Mouse (Mus musculus) lung, embryonic 15.5 days (tissue): Measurements from ENCODE around the gene Scaf4. TPM values are rescaled to one million over a fixed set of nuclear protein-coding genes. Genes with fewer than 3 reads are reported as not detected.

ENCODE experiments used
- ATAC-seq: fragments of 200-750 bp; cut with Nextera tagmentation; 2 replicates; pipeline ENCODE4 v1.8.0; 2017; ENCODE audit warnings: moderate number of reproducible peaks, borderline replicate concordance; ENCODE audit not compliant: low FRiP score, low TSS enrichment; ENCODE audit errors: extremely low read depth
- H3K27ac ChIP-seq: fragments of 300-500 bp; sonication (generic); 2 replicates; pipeline ENCODE4 v1.5.1; 2015; ENCODE audit warnings: moderate library complexity, mild to moderate bottlenecking, inconsistent platforms
- H3K27me3 ChIP-seq: fragments of 300-500 bp; sonication (generic); 2 replicates; pipeline ENCODE4 v1.6.1; 2015; ENCODE audit warnings: inconsistent platforms
- H3K36me3 ChIP-seq: fragments of 300-500 bp; sonication (generic); 2 replicates; pipeline ENCODE4 v1.6.1; 2015; ENCODE audit warnings: inconsistent platforms
- H3K4me1 ChIP-seq: fragments of 300-500 bp; sonication (generic); 2 replicates; pipeline ENCODE4 v1.6.1; 2015; ENCODE audit warnings: inconsistent platforms
- H3K4me2 ChIP-seq: fragments of 300-500 bp; sonication (generic); 2 replicates; pipeline ENCODE4 v1.6.1; 2015; ENCODE audit warnings: inconsistent platforms, mild to moderate bottlenecking, moderate library complexity
- H3K4me3 ChIP-seq: fragments of 300-500 bp; sonication (generic); 2 replicates; pipeline ENCODE4 v1.5.1; 2015; ENCODE audit warnings: mild to moderate bottlenecking, inconsistent platforms
- H3K9ac ChIP-seq: fragments of 300-500 bp; sonication (generic); 2 replicates; pipeline ENCODE4 v1.6.1; 2015; ENCODE audit warnings: inconsistent platforms
- H3K9me3 ChIP-seq: fragments of 300-500 bp; sonication (generic); 2 replicates; pipeline ENCODE4 v1.6.1; 2016; ENCODE audit warnings: inconsistent platforms
- WGBS: fragments of 180-500 bp; shearing (Covaris S2); methylation state at CpG from one replicate; pipeline ENCODE4 v1.1.7; 2015; 5-methylcytosine and 5-hydroxymethylcytosine counted together
- polyA plus RNA-seq: library from polyadenylated mRNA; unstranded; fragments of >200 nt; fragmentation: Nextera tagmentation; extraction: Ambion mirVana; gene quantifications from 2 replicates; pipeline ENCODE4 v1.2.1, GENCODE M21; 2015

The Scaf4 gene
- polyA plus RNA-seq, 1 experiment from 2014 or later, result 25.7 TPM

GRCm38 (mm10) chr16:90283266-90283904, 918 bp downstream of the Scaf4 start:
- peak overlapping the region; percentile 99 for H3K4me3 ChIP-seq
- no peaks in the 10 kb centered on the region for H3K27me3 ChIP-seq
- H3K27ac ChIP-seq, result peak overlapping the region; percentile 93
- ATAC-seq, result peak; percentile 29
- H3K36me3 ChIP-seq, result no peaks in the 10 kb centered on the region
- peaks cover 52% of the 10 kb centered on the region for H3K4me1 ChIP-seq
- peak overlapping the region; percentile 98 for H3K9ac ChIP-seq
- peak overlapping the region; percentile 70 for H3K4me2 ChIP-seq
- WGBS, result under 1% methylated on average over 53 of the region's 53 CpGs
- H3K9me3 ChIP-seq, result no peaks in the 10 kb centered on the region

DNA sequence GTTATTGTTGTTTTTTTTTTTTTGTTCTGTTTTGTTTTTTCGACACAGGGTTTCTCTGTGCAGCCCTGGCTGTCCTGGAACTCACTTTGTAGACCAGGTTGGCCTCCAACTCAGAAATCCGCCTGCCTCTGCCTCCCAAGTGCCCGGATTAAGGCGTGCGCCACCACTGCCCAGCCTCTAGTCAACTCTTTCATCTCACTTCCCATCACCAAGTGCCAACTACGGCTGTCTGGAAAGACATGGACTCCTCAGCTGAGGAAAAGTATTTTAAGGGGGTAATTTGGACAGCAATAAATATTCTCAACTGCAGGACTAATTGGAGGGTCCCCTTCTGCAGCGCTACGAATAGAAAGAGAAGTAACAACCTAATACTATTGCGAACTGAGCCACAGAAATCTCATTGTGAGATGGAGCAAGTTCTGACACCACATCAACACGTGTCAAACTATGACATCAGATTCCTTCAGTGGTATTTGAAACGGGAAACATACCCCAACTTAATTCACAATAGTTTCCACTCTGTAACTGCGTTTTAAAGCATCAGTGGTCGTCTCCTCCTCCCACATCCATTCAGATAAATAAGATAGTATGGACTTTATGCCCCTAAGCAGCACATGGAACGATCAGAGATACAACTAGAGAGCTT, 1.6 kb downstream of the Scaf4 start:
- Histone ChIP-seq H3K4me1 (peaks cover 55% of the 10 kb centered on the region), H3K4me3 (peak overlapping the region; percentile 99), H3K27ac (no peak overlapping the region), H3K36me3 (no peaks in the 10 kb centered on the region), H3K9ac (peak overlapping the region; percentile 98), H3K27me3 (no peaks in the 10 kb centered on the region), H3K9me3 (no peaks in the 10 kb centered on the region), H3K4me2 (peak overlapping the region; percentile 70)
- WGBS, result 32% methylated on average over 14 of the region's 14 CpGs
- ATAC-seq, result no peak

- no peak overlapping the region for H3K4me3 ChIP-seq
- H3K4me1 ChIP-seq, result peaks cover 61% of the 10 kb centered on the region
- no peak overlapping the region for H3K27ac ChIP-seq
- no peaks in the 10 kb centered on the region for H3K36me3 ChIP-seq
- peak overlapping the region; percentile 70; the same call in 1 of the 2 replicates for H3K4me2 ChIP-seq
- no peak for ATAC-seq
- H3K27me3 ChIP-seq, result no peaks in the 10 kb centered on the region
- H3K9ac ChIP-seq, result no peak overlapping the region
- no peaks in the 10 kb centered on the region for H3K9me3 ChIP-seq
- 84% methylated on average over 9 of the region's 9 CpGs for WGBS
These were observed 2.9 kb downstream of the Scaf4 start for GRCm38 (mm10) chr16:90281406-90281805.

DNA sequence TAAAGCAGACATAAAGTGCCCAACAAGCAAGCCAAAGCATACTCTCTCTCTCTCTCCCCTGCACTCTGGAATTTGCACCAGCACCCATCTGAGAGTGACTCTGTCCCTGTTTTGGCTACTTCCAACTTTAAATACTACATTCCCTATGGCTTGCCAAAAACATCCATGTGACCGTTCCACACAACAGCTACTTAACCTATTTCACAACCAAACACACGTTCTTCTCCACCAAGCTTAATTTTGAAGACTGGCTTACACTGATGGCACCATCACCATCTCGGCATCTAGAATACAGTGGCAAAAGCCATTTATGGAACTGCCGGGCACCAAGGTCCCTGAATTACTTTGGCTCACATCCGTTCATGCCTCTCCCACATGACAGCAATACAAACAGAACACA, 3.3 kb downstream of the Scaf4 start:
- no peak for ATAC-seq
- Histone ChIP-seq H3K36me3 (no peaks in the 10 kb centered on the region), H3K9me3 (no peaks in the 10 kb centered on the region), H3K9ac (no peak overlapping the region), H3K4me3 (no peak overlapping the region), H3K4me2 (peak overlapping the region; percentile 16; the same call in 1 of the 2 replicates), H3K4me1 (peaks cover 61% of the 10 kb centered on the region), H3K27ac (0 out of 2 replicates have a peak overlapping the region, but pooled peaks have one; percentile 19), H3K27me3 (no peaks in the 10 kb centered on the region)
- 45% methylated on average over 5 of the region's 5 CpGs for WGBS

DNA sequence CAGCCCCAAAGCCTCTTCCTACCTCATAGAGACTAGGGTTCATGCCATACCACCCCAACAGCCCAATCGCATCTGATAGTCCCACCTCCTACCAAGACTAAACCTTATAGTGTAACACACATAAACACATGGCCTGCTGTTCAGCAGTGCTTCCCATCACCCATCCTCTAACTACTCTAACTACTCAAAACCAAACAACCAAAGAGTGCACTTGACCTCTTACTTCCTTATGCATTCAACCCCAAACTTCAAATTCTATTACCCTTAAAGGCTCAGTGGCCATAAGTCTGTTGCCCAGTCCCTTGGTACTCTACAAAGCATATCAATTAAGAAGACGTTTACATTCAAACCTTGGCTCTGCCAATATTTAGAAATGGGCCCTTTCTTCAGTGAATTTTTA, 3.8 kb downstream of the Scaf4 start:
- WGBS, result 52% methylated on average over 2 of the region's 2 CpGs
- Histone ChIP-seq H3K36me3 (no peaks in the 10 kb centered on the region), H3K4me2 (peak overlapping the region; percentile 16; the same call in 1 of the 2 replicates), H3K9ac (no peak overlapping the region), H3K27me3 (no peaks in the 10 kb centered on the region), H3K4me3 (no peak overlapping the region), H3K4me1 (peaks cover 60% of the 10 kb centered on the region), H3K27ac (0 out of 2 replicates have a peak overlapping the region, but pooled peaks have one; percentile 19), H3K9me3 (no peaks in the 10 kb centered on the region)
- no peak for ATAC-seq

GRCm38 (mm10) chr16:90279058-90279457, 5.2 kb downstream of the Scaf4 start:
- H3K4me1 ChIP-seq, result peaks cover 54% of the 10 kb centered on the region
- no peaks in the 10 kb centered on the region for H3K36me3 ChIP-seq
- H3K27ac ChIP-seq, result no peak overlapping the region
- H3K9ac ChIP-seq, result no peak overlapping the region
- H3K4me2 ChIP-seq, result no peak overlapping the region
- H3K9me3 ChIP-seq, result no peaks in the 10 kb centered on the region
- H3K4me3 ChIP-seq, result no peak overlapping the region
- no peak for ATAC-seq
- WGBS, result 20% methylated on average over 6 of the region's 6 CpGs
- no peaks in the 10 kb centered on the region for H3K27me3 ChIP-seq

DNA sequence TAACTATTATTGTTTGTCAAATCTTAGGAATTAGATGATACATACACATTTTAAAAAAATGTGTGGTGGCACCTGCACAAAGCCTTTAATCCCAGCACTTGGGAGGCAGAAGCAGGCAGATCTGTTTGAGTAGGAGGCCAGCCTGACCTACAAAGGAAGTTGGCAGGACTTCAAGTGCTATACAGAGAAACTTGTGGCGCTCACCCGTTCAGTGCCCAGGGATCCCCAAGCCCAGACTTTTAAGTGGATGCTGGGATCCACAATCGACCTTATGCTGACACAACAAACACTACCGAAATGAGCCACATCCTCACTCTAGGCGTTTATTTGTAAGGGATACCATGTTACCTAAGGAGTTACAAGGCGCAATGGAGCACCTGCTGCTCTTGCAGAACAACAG, 8.8 kb downstream of the Scaf4 start:
- Histone ChIP-seq H3K4me2 (no peak overlapping the region), H3K9me3 (no peaks in the 10 kb centered on the region), H3K36me3 (no peaks in the 10 kb centered on the region), H3K9ac (no peak overlapping the region), H3K27ac (no peak overlapping the region), H3K27me3 (no peaks in the 10 kb centered on the region), H3K4me1 (peaks cover 27% of the 10 kb centered on the region), H3K4me3 (no peak overlapping the region)
- ATAC-seq, result no peak
- 69% methylated on average over 6 of the region's 6 CpGs for WGBS

DNA sequence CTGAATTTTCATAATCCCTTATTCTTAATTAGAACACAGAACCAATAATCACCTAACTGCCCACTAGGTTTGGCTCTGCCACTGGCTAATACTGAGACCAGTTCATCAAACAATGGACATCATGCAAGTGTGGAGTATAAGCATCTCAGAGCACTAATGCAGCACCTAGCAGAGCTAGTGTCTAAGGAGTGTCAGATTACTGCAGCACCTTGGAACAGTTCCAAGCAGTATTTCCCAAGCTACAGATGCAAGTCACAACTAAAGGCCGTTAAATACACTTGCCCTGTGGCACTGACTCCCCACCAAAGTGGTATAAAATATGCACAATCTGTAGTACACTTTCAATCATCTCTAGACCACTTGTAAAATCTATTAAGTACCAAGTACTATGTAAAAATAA, 17.7 kb downstream of the Scaf4 start:
- WGBS, result 3% methylated on average over 1 of the region's 1 CpGs

DNA sequence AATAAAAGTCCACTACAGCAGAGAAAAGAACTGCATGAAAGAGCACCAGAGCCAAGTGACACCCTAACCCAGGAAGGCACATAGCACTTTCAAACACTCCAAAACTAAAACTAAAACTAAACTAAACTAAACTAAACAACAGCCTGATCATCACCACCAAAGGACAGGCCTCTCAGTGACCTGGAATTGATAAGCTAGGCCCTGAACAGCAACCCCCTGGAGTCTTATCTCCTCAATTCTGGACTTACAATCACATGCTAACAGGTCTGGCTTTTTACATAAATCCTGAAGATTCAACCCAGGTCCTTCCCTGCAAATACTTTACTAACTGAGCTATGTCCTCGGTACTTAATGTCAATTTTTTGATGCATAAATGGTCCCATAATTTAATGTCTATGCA, 19.2 kb downstream of the Scaf4 start:
- H3K9ac ChIP-seq, result no peak overlapping the region
- H3K27me3 ChIP-seq, result no peaks in the 10 kb centered on the region
- H3K36me3 ChIP-seq, result peaks cover 20% of the 10 kb centered on the region; the same call in 1 of the 2 replicates
- peaks cover 22% of the 10 kb centered on the region for H3K4me1 ChIP-seq
- no peak overlapping the region for H3K4me2 ChIP-seq
- ATAC-seq, result no peak
- 76% methylated on average over 1 of the region's 1 CpGs for WGBS
- H3K4me3 ChIP-seq, result no peak overlapping the region
- no peak overlapping the region for H3K27ac ChIP-seq
- no peaks in the 10 kb centered on the region for H3K9me3 ChIP-seq

More for the DNA sequence above, 17.7 kb downstream of the Scaf4 start:
- Histone ChIP-seq H3K4me2 (no peak overlapping the region), H3K27ac (no peak overlapping the region), H3K9me3 (no peaks in the 10 kb centered on the region), H3K4me1 (peaks cover 19% of the 10 kb centered on the region), H3K36me3 (peaks cover 6% of the 10 kb centered on the region; the same call in 1 of the 2 replicates), H3K27me3 (no peaks in the 10 kb centered on the region), H3K9ac (no peak overlapping the region), H3K4me3 (no peak overlapping the region)
- no peak for ATAC-seq

DNA sequence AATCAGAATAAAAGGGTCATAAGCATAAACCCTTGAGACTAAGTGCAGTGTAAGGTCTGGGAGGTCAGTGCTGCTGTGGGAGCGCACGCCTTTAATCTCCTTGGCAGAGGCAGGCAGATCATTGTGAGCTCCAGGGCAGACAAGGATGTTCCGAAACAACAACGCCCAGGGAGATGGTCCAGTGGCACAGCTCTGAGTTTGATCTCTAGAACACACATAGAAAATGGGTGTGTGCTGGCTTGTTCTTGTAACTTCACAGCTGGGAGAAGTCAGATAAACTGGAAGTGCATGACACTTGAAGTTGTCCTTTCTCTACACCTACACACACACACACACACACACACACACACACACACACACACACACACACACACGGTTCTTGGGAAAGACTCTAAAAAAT, 20.3 kb downstream of the Scaf4 start:
- Histone ChIP-seq H3K9me3 (no peaks in the 10 kb centered on the region), H3K4me2 (no peak overlapping the region), H3K36me3 (peaks cover 28% of the 10 kb centered on the region), H3K27me3 (no peaks in the 10 kb centered on the region), H3K4me1 (peaks cover 23% of the 10 kb centered on the region), H3K4me3 (no peak overlapping the region), H3K9ac (no peak overlapping the region), H3K27ac (no peak overlapping the region)
- no peak for ATAC-seq
- 73% methylated on average over 5 of the region's 5 CpGs for WGBS

- Histone ChIP-seq H3K4me1 (peaks cover 11% of the 10 kb centered on the region), H3K4me2 (no peak overlapping the region), H3K9ac (no peak overlapping the region), H3K27me3 (no peaks in the 10 kb centered on the region), H3K9me3 (no peaks in the 10 kb centered on the region), H3K36me3 (peaks cover 41% of the 10 kb centered on the region), H3K4me3 (no peak overlapping the region), H3K27ac (no peak overlapping the region)
- WGBS, result 94% methylated on average over 2 of the region's 2 CpGs
- ATAC-seq, result no peak
These were observed 22.5 kb downstream of the Scaf4 start for GRCm38 (mm10) chr16:90261791-90262190.

- ATAC-seq, result no peak
- Histone ChIP-seq H3K36me3 (peaks cover 51% of the 10 kb centered on the region), H3K4me2 (no peak overlapping the region), H3K9ac (no peak overlapping the region), H3K4me1 (0 out of 2 replicates have a peak, but pooled peaks cover 7% of the 10 kb centered on the region), H3K27me3 (no peaks in the 10 kb centered on the region), H3K9me3 (no peaks in the 10 kb centered on the region), H3K27ac (0 out of 2 replicates have a peak overlapping the region, but pooled peaks have one; percentile 6), H3K4me3 (no peak overlapping the region)
- 63% methylated on average over 4 of the region's 4 CpGs for WGBS
These were observed 24.2 kb downstream of the Scaf4 start for GRCm38 (mm10) chr16:90260097-90260496.
